Mouse (Mus musculus) heart, postnatal 0 days (tissue): ENCODE data around the gene Serpinb6a.

Experiments
- CTCF ChIP-seq: IDR thresholded peaks from 2 replicates; pipeline ENCODE4 v1.5.1; 2016; ENCODE audit warnings: antibody characterized with exemption, control low read depth, low read depth
- EP300 ChIP-seq: IDR thresholded peaks from 2 replicates; pipeline ENCODE4 v1.6.1; 2016; ENCODE audit warnings: antibody characterized with exemption, low read depth

DNA sequence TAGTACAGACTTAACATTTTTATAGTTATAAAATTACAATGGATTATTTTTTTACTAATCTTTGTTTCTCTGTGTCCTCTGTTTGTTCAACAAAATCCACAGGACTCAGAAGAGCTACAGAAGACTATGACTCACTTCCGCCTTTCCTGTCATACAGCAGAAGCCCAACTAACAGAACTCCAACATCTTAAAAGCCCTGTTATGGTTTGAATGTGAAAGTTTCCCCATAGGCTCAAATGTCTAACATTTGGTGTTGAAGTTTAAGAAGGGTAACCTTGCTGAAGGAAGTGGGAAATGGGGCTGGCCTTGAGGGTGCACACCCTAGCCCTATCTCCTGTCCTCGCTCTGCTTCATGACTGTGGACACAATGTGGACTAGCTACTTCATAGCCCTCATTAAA, 42.8 kb downstream of the Serpinb6a start:
- no peak for TF ChIP-seq CTCF
- no peak for TF ChIP-seq EP300
